Mouse (Mus musculus) T-cell, adult 66 days (primary cell): ENCODE data around the gene Zfp326. TPM values are rescaled to one million over a fixed set of nuclear protein-coding genes. Genes with fewer than 3 reads are reported as not detected.

Source experiments
- total RNA-seq, 2 experiments: library from RNA; stranded (reverse); gene quantifications; 3 replicates in 1 of 2; 4 replicates in 1 of 2; pipeline ENCODE4 v1.2.4; 2023

Zfp326 gene
- total RNA-seq, result 10 to 100 TPM; 51.5 to 63.5 TPM

GRCm38 (mm10) chr5:105876068-105876924 is at the start of gene Zfp326:
Gene Zfp326 (plus strand): TSS chr5:105876565.

Other genes with a start within 250 kb of the Zfp326 start
- gene Lrrc8d, start 176.6 kb upstream of the Zfp326 start, total RNA-seq, result 10 to 100 TPM; 32.0 to 37.6 TPM